Mouse (Mus musculus): ENCODE results near the gene Tlr3. TPM values are rescaled to one million over a fixed set of nuclear protein-coding genes. Genes with fewer than 3 reads are reported as not detected.

Gene Tlr3
- polyA plus RNA-seq, 1 experiment from 2014 or later, result 1.8 TPM

DNA sequence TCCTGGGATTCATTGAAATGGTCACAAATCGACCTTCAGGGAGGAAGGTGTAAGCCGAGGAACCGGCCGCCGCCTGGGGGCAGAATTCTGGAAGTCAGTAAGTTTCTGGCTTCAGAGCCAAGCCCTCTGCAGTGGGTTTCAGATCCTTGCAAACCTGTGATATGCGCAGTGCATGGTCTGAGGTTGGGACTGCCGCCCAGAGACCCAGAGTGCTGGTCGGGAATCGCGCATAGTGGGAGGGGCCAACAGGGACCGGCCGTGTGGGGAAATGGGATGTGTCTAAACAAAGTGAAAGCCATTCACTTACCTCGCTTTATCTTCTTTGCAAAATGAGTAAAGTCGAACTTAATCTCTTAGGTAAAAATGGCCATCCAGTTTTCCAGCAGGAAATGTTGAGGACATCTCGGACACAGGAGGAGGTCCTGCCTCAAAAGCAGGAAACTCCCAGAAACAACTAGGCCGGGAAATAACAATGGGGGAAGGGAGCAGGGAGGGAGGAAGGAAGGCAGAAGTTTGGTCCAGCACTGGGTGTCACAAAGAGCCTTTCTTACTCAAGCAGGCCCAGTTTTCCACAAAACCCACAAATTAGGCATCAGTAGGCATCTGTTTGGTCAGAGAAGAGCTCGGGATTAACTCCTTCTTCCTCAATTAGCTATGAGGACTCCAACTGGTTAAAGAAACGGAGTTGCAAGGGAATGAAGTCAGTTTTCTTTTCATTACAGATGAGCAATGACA is 567 bp downstream of the Tlr3 start:
- H3K27ac ChIP-seq (ENCODE audit: low read depth, low read length), result no peak overlapping the region
- ATAC-seq (ENCODE audit: insufficient read depth, low FRiP score, low TSS enrichment) (peak; percentile 84), DNase-seq (ENCODE audit: low spot score) (peak; percentile 65)

DNA sequence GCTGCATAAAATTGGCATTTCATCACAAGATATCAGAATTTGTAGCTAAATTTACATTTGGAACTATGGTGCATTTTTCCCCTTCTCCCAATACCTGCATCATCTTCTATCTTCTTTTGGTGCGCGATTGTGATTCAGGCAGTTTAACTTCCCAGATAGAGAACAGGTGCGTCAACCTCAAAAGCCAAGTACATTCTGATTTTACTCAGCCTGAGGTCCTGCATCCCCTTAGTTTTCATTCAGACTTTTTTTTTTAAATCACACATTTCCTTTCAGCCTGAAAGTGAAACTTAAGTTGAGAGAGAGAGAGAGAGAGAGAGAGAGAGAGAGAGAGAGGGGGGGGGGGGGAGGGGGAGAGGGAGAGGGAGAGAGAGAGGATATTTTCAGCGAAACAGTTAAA is 1.2 kb downstream of the Tlr3 start:
- H3K27ac ChIP-seq (ENCODE audit: low read depth, low read length), result no peak overlapping the region
- H3K4me2 ChIP-seq (ENCODE audit: low read depth), result peak overlapping the region; percentile 44
- no peak overlapping the region for H3K9ac ChIP-seq (ENCODE audit: low read length)
- H3K9me3 ChIP-seq (ENCODE audit: control insufficient read depth, low read length), result no peaks in the 10 kb centered on the region
- DNase-seq (ENCODE audit: low spot score) (no peak), ATAC-seq (ENCODE audit: insufficient read depth, low FRiP score, low TSS enrichment) (no peak)
- H3K4me3 ChIP-seq (ENCODE audit: low read depth, low read length), result peak overlapping the region; percentile 19
- no peaks in the 10 kb centered on the region for H3K27me3 ChIP-seq (ENCODE audit: control insufficient read depth, insufficient read depth, low read length)
- no peaks in the 10 kb centered on the region for H3K4me1 ChIP-seq (ENCODE audit: control insufficient read depth, insufficient read depth, low read length)
- no peaks in the 10 kb centered on the region for H3K36me3 ChIP-seq (ENCODE audit: control insufficient read depth, insufficient read depth, low read length)
- 59% methylated on average over 4 of the region's 4 CpGs for WGBS

More for the DNA sequence above, 567 bp downstream of the Tlr3 start:
- WGBS, result 15% methylated on average over 18 of the region's 18 CpGs
- Histone ChIP-seq H3K27me3 (ENCODE audit: control insufficient read depth, insufficient read depth, low read length) (no peaks in the 10 kb centered on the region), H3K4me2 (ENCODE audit: low read depth) (peak overlapping the region; percentile 44), H3K4me1 (ENCODE audit: control insufficient read depth, insufficient read depth, low read length) (no peaks in the 10 kb centered on the region), H3K9me3 (ENCODE audit: control insufficient read depth, low read length) (no peaks in the 10 kb centered on the region), H3K36me3 (ENCODE audit: control insufficient read depth, insufficient read depth, low read length) (no peaks in the 10 kb centered on the region), H3K4me3 (ENCODE audit: low read depth, low read length) (peak overlapping the region; percentile 19), H3K9ac (ENCODE audit: low read length) (peak overlapping the region; percentile 27)

DNA sequence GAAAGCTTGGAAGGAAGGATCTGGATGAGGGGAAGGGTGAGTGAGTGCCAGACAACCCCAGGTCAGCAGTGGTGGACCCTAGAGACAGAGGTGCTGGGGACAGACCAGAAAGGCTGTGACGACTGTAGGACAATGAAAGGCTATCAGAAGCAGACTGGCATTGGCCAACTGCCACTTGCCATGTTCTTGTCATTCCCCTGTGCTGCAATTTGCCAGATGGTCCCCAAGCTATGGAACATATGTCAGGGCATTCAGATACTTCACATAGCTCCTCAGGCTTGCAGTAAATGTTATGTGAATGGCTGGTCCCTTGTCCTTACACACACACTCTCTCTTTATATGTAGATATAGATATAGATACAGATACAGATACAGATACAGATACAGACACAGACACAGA is 27.6 kb downstream of the Tlr3 start:
- no peaks in the 10 kb centered on the region for H3K9me3 ChIP-seq (ENCODE audit: control insufficient read depth, low read length)
- H3K27me3 ChIP-seq (ENCODE audit: control insufficient read depth, insufficient read depth, low read length), result no peaks in the 10 kb centered on the region
- H3K4me1 ChIP-seq (ENCODE audit: control insufficient read depth, insufficient read depth, low read length), result peaks cover 6% of the 10 kb centered on the region; the same call in 1 of the 2 replicates
- ATAC-seq (ENCODE audit: insufficient read depth, low FRiP score, low TSS enrichment) (no peak), DNase-seq (ENCODE audit: low spot score) (no peak)
- H3K27ac ChIP-seq (ENCODE audit: low read depth, low read length), result no peak overlapping the region
- H3K4me3 ChIP-seq (ENCODE audit: low read depth, low read length), result no peak overlapping the region
- H3K36me3 ChIP-seq (ENCODE audit: control insufficient read depth, insufficient read depth, low read length), result no peaks in the 10 kb centered on the region
- no peak overlapping the region for H3K4me2 ChIP-seq (ENCODE audit: low read depth)
- WGBS, result 47% methylated on average over 1 of the region's 1 CpGs
- H3K9ac ChIP-seq (ENCODE audit: low read length), result no peak overlapping the region

DNA sequence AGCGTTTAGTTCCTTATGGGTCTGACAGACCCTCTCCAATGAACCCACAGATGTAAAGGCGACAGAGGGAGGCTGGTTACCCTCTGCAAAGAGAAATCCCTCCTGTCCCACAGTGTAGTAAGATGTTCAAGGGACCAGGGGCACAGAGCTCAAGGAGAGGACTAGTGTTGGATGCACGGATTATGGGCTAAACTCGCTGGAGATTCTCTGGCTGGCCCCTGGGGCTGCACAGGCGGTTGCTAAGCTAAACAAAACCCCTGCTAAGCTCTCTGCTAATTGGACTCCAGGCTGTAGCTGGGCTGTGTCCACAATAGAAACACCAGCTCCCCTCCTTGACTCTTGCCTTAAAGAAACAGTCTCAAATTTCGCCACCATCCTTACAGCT is 28.9 kb downstream of the Tlr3 start, which contains the start of gene Fam149a:
Gene Fam149a, minus strand, starts transcription at position 329 of the 385 bp plus-strand sequence.
- WGBS, result 2% methylated on average over 6 of the region's 6 CpGs
- DNase-seq (ENCODE audit: low spot score) (no peak), ATAC-seq (ENCODE audit: insufficient read depth, low FRiP score, low TSS enrichment) (0 out of 2 replicates have a peak, but pooled peaks have one; percentile 38)
- H3K36me3 ChIP-seq (ENCODE audit: control insufficient read depth, insufficient read depth, low read length), result no peaks in the 10 kb centered on the region
- H3K4me3 ChIP-seq (ENCODE audit: low read depth, low read length), result peak within 1 kb of the TSS; percentile 42
- peak within 1 kb of the TSS; percentile 77 for H3K4me2 ChIP-seq (ENCODE audit: low read depth)
- H3K27me3 ChIP-seq (ENCODE audit: control insufficient read depth, insufficient read depth, low read length), result no peaks in the 10 kb centered on the region
- peak within 1 kb of the TSS; percentile 46 for H3K9ac ChIP-seq (ENCODE audit: low read length)
- H3K4me1 ChIP-seq (ENCODE audit: control insufficient read depth, insufficient read depth, low read length), result peaks cover 6% of the 10 kb centered on the region; the same call in 1 of the 2 replicates
- H3K27ac ChIP-seq (ENCODE audit: low read depth, low read length), result no peak within 1 kb of the TSS
- no peaks in the 10 kb centered on the region for H3K9me3 ChIP-seq (ENCODE audit: control insufficient read depth, low read length)

DNA sequence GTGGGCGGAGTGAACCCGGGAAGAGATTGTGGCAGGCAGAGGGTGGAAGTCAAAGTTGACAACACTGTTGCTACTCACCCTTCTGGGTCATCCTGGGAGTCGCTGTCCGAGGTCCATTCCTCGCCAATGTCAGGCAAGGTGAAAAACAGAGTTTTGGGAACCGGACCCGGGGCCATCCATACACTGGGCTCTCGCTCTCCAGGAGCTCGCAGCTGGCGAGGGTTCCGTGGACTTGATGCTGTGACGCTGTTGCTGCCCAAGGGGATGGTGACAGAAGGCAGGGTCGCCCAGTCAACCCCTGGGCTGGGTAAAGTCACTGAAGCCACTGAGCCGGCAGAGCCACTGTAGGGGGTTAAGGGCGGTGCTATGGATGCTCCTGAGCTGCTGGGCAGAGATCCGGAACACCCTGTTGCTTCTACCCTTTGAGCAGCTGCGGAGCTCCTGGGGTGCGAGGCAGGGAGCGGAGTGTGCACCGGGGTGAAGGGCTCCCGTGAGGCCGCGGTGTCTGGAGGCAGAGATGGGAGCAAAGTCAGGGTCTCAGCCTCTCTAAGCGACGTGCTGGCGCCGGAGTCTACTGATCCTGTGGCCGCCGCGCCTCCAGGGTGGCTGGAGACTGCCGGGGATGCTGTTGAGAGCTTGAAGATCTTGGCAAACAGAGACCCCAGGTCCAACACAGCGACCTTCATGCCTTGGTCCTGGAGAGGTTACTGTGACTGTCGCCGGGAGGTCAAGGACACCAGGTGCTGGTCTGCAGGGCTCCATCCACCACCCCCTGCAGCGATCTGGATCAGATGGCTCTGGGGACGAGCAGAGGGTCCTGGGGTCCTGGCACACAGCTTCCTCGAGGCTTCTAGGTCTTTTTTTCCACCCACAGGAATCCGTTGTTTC is 29.6 kb downstream of the Tlr3 start:
- 2% methylated on average over 38 of the region's 38 CpGs for WGBS
- Histone ChIP-seq H3K27me3 (ENCODE audit: control insufficient read depth, insufficient read depth, low read length) (no peaks in the 10 kb centered on the region), H3K4me3 (ENCODE audit: low read depth, low read length) (peak overlapping the region; percentile 42), H3K4me1 (ENCODE audit: control insufficient read depth, insufficient read depth, low read length) (peaks cover 6% of the 10 kb centered on the region; the same call in 1 of the 2 replicates), H3K36me3 (ENCODE audit: control insufficient read depth, insufficient read depth, low read length) (no peaks in the 10 kb centered on the region), H3K9ac (ENCODE audit: low read length) (peak overlapping the region; percentile 46), H3K4me2 (ENCODE audit: low read depth) (peak overlapping the region; percentile 77), H3K27ac (ENCODE audit: low read depth, low read length) (no peak overlapping the region), H3K9me3 (ENCODE audit: control insufficient read depth, low read length) (no peaks in the 10 kb centered on the region)
- ATAC-seq (ENCODE audit: insufficient read depth, low FRiP score, low TSS enrichment) (peak; percentile 41), DNase-seq (ENCODE audit: low spot score) (peak; percentile 26)

DNA sequence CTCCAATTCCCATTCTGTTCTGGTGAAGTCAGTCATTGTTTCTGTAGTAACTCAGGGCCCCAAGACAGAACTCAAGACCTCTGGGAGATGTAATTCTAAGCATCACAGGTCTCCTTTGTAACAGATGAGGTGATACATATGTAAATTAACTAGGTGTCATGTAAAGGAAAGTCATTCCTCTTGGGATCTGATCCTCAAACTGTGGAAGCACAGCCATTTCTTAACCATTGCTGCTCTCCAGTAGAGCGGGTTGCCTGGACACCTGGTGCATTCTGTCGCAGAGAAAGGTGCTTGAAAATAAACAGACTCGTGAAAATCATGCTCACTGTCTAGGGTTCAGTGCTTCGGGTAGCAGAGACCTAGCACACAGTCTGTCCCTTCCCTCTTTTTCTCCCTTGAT is 30.3 kb downstream of the Tlr3 start:
- Histone ChIP-seq H3K9ac (ENCODE audit: low read length) (no peak overlapping the region), H3K4me3 (ENCODE audit: low read depth, low read length) (no peak overlapping the region), H3K36me3 (ENCODE audit: control insufficient read depth, insufficient read depth, low read length) (no peaks in the 10 kb centered on the region), H3K4me2 (ENCODE audit: low read depth) (peak overlapping the region; percentile 77; the same call in 1 of the 2 replicates), H3K4me1 (ENCODE audit: control insufficient read depth, insufficient read depth, low read length) (peaks cover 6% of the 10 kb centered on the region; the same call in 1 of the 2 replicates), H3K27ac (ENCODE audit: low read depth, low read length) (no peak overlapping the region), H3K9me3 (ENCODE audit: control insufficient read depth, low read length) (no peaks in the 10 kb centered on the region), H3K27me3 (ENCODE audit: control insufficient read depth, insufficient read depth, low read length) (no peaks in the 10 kb centered on the region)
- ATAC-seq (ENCODE audit: insufficient read depth, low FRiP score, low TSS enrichment) (no peak), DNase-seq (ENCODE audit: low spot score) (no peak)
- WGBS, result 12% methylated on average over 4 of the region's 4 CpGs

DNA sequence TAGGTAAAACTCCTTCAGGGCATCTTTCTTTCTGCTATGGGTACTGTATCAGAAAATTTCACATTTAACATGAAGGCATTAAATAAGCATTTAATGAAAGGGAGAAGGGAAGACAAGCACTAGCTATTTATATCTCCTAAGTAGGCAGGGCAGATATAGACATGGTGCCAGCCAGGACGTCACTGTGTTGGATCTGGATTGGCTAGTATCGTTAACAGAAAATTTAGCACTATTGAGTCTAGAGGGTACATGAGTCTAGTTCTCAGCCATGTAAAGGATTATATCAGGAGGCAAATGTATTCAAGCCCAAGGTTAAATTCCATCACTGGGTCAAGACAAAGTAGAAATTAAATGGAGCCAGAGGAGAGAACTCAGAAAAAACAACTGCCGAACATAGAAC is 36.8 kb downstream of the Tlr3 start:
- 84% methylated on average over 3 of the region's 3 CpGs for WGBS
- H3K9ac ChIP-seq (ENCODE audit: low read length), result no peak overlapping the region
- no peak overlapping the region for H3K4me2 ChIP-seq (ENCODE audit: low read depth)
- DNase-seq (ENCODE audit: low spot score), result no peak
- H3K36me3 ChIP-seq (ENCODE audit: control insufficient read depth, insufficient read depth, low read length), result no peaks in the 10 kb centered on the region
- H3K27me3 ChIP-seq (ENCODE audit: control insufficient read depth, insufficient read depth, low read length), result no peaks in the 10 kb centered on the region
- no peak overlapping the region for H3K4me3 ChIP-seq (ENCODE audit: low read depth, low read length)
- H3K9me3 ChIP-seq (ENCODE audit: control insufficient read depth, low read length), result no peaks in the 10 kb centered on the region
- no peak for ATAC-seq (ENCODE audit: insufficient read depth, low FRiP score, low TSS enrichment)
- no peaks in the 10 kb centered on the region for H3K4me1 ChIP-seq (ENCODE audit: control insufficient read depth, insufficient read depth, low read length)
- no peak overlapping the region for H3K27ac ChIP-seq (ENCODE audit: low read depth, low read length)

DNA sequence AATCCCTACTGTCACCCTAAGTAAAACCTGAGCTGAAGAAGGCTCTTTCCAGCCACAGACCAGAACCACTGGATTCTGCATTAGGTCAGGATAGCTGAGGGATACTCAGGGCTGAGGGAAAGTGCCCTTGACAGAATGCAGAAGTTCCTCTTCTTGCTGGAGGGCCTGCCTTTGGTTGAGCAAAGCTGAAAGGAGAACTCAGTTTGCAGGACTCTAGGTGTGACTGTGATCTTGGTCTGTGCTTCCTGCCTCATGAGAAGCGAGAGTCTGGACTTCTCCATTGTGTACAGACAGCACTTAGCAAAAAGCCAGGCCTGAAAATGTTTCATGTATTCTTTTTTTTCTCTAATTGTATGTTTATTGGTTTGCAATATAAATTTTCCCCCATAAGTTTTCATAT is 43.7 kb downstream of the Tlr3 start:
- no peaks in the 10 kb centered on the region for H3K4me1 ChIP-seq (ENCODE audit: control insufficient read depth, insufficient read depth, low read length)
- H3K9me3 ChIP-seq (ENCODE audit: control insufficient read depth, low read length), result no peaks in the 10 kb centered on the region
- H3K27me3 ChIP-seq (ENCODE audit: control insufficient read depth, insufficient read depth, low read length), result no peaks in the 10 kb centered on the region
- DNase-seq (ENCODE audit: low spot score) (no peak), ATAC-seq (ENCODE audit: insufficient read depth, low FRiP score, low TSS enrichment) (no peak)
- H3K4me3 ChIP-seq (ENCODE audit: low read depth, low read length), result no peak overlapping the region
- no peak overlapping the region for H3K4me2 ChIP-seq (ENCODE audit: low read depth)
- H3K36me3 ChIP-seq (ENCODE audit: control insufficient read depth, insufficient read depth, low read length), result no peaks in the 10 kb centered on the region
- no peak overlapping the region for H3K27ac ChIP-seq (ENCODE audit: low read depth, low read length)
- H3K9ac ChIP-seq (ENCODE audit: low read length), result no peak overlapping the region
- 81% methylated on average over 1 of the region's 1 CpGs for WGBS

Data from neural tube, embryonic 11.5 days (tissue).